Mouse (Mus musculus) cerebellum, postnatal 14 days (tissue): Measurements from ENCODE around the gene Ryr1.
A peak's percentile ranks its signal among the peaks of the same experiment; 100 is the strongest.

Experiments used
- DNase-seq, 2 experiments: peaks; one replicate each; pipeline ENCODE4 v3.0.0; 2021; ENCODE audit warnings: mixed read lengths in 2 of 2

Ryr1 gene

DNA sequence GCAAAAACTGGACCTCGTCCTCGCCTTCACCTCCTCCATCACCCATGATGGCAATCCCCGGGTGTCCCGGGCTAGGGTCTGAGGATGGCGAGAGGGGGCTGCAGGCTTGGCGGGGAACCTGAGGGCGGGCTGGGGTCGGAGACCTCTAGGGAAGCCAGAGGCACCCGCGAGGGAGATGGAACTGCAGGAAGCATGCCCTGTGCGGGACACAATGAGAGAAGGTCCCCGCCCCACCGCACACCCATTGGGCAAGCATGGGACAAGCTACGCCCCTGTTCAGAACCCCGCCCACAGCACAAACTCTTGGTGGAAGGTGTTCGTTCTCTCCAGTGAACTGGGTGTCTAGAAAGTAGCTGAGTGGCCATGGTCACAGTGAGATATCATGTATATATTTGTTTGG lies at the start of gene Ryr1:
Gene Ryr1, minus strand, starts transcription at position 210 of the 400 bp plus-strand sequence.
- DNase-seq, result peak; percentile 9 to 25

DNA sequence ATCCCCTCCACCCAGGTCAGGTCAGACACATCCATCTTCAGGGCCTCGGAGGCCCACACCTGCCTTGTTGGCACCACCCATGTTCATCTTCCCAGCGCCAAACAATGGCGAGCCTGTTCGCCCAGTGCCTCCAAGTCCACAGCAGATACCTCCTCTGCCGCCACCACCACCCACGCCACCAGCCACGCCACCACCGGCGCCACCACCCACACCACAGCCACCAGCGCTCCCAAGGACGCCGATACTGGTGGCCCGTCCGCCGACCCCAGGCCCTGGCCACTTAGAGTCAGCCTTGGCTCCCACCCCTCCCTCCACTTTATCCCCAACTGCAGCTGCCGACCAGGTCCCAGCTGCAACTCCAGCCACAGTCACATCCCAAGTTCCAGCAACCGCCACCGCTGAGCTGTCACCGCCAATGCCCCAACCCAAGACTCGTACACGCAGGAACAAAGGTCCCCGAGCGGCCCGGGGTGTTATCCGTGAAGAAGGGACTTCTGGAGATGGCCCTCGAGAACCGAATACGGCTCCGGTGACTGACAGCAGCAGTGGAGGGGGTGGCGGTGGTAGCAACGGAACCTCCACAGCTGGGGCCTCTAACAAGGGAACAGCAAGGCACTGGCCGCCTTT lies 47.5 kb upstream of the Ryr1 start:
- DNase-seq, result no peak

DNA sequence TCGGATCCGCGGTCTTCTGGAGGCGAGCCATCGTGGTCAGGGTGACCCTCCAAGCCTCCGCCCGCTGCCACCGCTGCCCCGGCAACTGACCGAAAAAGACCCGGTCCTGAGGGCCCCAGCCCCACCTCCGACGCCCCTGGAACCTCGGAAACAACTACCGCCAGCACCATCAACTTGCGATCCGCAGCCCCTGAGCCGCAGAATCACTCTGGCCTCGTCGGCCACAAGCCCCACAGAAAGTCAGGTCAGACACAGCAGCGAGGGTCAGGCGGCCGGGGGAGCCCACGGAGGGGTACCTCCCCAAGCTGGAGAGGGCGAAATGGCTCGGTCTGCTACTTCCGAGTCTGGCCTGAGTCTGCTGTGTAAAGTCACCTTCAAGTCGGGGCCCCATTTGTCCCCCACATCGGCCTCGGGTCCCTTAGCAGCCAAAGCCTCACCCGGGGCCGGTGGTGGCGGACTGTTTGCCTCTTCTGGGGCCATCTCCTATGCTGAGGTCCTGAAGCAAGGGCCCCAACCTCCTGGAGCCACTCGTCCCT lies 46.7 kb upstream of the Ryr1 start:
- DNase-seq, result no peak

DNA sequence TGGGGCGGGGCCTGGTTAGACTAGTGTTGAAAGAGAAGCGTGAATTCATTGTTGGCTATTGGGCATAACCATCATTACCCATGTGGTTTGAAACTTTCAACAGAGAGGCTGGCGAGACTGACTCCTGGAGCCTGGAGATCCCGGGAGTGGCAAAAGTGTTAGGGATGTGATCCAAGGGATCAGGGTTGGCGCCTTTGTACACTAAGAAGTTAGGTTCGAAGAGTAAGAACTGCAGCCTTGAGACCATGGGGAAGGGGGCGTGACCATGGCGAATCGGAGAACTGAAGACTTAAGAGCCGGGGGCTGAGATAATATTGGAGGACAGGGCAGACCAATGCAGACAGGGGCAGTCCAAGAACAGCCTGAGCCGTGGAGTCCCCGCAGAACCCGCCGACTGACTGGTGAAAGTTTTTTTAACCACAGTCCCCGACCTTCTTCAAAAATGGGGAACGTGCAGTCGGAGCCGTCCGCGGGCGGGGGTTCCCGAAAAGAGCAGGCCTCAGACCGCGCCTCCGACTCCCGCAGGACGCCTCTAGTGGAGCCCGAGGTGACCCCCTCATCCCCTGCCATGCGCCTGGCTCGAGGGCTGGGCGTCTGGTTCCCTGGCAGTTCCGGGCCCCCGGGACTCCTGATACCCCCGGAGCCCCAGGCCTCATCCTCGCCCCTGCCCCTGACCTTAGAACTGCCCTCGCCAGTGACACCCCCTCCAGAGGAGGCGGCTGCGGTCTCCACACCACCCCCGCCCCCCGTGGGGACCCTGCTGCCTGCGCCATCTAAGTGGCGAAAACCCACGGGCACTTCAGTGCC lies 46.0 kb upstream of the Ryr1 start:
- peak in 1 of 2 experiments; percentile 65 for DNase-seq

DNA sequence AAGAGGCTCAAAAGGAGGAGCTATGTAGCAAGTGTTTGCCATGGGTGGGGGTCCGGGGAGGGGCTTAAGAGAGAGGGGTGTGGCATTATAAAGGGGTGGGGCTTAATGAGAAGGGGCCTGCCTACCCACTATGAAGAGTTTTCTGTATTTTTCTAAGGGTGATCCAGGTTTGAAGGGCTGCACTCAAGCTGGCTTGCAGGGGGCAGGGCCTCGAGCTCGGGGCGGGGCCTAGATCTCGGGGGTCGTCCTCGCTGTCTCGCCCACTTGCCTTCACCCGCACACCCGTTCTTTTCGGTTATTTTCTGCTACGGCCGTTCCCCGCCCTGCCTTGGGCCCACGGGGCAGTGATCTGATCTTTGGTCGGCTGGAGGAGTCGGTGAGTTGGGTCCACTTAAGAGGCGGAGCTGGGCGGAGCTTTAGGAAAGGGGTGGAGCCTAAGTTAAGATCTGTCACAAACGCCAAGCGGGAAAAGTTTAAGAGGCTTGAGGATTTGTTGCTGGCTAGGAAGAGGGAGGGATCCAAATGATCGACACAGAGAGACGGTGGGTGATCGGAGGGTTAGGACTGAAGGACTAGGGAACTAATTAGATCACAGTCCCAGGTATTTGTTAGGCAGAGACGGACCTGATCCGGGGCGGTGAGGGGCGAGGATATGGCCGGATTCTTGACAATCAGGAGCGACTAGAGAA lies 45.2 kb upstream of the Ryr1 start, which contains the start of the genes Ggn and Spred3:
Gene Ggn, plus strand, starts transcription at position 145 of the 689 bp plus-strand sequence.
Gene Spred3, minus strand, starts transcription at position 346 of the 689 bp plus-strand sequence.
- peak; percentile 61 to 68 for DNase-seq

DNA sequence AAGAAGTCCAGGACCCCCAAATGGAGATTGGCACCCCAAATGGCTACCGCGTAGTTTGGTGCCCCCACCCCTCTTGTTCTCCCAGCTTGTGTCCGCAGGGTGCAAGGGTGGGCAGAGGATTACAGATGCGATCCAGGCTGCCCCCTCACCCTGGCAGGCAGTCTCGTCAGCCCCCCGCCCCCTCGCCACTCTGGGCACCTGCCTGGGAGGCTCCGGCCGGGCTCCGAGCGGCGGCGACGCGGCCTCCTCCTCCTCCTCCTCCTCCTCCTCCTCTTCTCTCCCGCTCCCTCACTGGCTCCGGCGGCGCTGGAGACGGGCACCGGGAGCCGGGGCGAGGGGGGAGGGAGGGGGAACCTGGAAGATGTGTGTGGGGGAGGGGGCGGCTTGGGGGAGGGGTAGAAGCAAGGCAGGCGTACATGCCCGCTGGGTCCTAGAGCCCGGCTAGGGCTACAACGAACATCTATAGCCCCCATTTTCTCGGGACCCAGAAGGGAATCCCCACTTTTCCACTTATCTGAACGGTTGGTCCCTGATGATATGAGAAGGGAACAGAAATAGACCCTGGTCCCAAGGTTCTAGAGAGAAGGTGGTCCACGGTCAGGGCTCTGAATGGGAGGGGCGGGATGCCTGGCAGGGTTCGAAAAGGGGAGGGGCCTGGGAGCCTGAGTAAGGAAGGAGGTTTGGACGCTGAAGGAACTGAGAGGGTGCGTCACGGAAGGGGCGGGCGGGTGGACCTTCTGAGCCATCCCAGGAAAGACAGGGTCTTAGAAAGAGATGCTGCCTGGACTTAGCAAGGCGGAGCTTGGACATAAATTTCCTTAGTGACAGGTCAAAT lies 44.5 kb upstream of the Ryr1 start:
- peak; percentile 93 to 95 for DNase-seq

DNA sequence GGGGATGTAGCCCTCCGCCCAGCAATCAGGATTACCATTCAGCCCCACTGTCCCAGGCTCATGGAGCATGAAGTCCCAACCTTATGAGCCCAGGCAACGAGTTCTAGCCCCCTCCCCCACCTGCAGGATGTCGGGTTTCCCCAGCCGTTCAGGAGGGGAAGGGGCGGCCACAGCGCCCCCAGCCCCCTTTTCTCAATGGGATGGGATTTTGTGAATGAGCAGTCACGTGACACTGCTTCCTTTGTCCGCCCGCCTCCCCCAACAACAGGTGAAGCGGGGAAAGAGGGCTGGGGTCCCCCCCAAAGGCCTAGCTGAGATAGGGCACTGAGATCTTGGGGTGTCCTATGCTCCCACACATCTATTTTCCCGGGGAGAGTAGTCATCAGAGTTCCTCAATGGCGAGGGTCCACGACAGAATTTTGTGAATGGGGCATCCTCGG lies 43.8 kb upstream of the Ryr1 start:
- DNase-seq, result peak; percentile 65 to 72

DNA sequence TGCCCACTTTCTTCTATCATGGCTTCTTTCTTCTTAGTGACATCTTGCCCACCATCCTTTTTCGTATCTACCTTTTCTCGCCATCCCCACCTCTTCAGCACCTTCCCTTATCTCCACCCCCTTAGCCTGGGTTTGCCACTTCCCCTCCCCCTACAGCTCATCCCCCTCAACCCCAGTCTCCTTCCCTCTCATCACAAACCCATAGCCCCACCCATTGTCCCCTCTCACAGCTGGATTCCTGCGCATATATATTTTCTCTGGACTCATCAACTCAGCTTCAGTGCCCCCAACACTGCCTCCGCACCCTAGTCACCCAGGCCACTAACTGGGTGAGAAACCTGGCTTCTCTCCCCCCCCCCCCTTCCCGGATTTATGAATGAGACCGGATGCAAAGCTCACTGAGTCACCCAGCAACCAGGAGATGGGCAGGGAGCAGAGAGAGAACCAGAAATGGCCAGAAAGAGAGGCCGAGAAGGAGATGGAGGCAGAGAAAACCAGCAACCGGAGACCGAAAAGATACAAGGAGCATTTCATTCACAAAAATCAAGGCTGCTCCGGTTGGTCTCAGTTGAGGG lies 43.2 kb upstream of the Ryr1 start:
- DNase-seq, result no peak

DNA sequence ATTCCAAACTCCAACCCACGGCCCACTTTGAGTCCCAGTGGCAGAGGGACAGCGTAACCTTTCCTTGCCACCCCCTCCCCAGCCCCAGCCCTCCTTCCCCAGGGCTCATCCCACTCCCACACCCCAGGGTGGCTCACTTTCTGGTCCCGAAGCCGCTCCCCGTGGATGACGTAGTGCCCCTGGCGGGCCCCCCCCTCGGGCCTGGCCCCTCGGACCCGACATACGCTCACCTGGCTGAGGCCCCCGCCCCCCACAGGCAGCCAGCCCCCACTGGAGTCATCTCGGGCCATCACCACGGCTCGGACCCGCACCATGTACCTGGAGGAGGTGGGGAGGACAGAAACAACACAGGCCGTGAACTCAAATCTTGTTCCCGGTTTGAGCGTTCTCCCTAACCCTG lies 42.7 kb upstream of the Ryr1 start:
- peak in 1 of 2 experiments; percentile 44 for DNase-seq

DNA sequence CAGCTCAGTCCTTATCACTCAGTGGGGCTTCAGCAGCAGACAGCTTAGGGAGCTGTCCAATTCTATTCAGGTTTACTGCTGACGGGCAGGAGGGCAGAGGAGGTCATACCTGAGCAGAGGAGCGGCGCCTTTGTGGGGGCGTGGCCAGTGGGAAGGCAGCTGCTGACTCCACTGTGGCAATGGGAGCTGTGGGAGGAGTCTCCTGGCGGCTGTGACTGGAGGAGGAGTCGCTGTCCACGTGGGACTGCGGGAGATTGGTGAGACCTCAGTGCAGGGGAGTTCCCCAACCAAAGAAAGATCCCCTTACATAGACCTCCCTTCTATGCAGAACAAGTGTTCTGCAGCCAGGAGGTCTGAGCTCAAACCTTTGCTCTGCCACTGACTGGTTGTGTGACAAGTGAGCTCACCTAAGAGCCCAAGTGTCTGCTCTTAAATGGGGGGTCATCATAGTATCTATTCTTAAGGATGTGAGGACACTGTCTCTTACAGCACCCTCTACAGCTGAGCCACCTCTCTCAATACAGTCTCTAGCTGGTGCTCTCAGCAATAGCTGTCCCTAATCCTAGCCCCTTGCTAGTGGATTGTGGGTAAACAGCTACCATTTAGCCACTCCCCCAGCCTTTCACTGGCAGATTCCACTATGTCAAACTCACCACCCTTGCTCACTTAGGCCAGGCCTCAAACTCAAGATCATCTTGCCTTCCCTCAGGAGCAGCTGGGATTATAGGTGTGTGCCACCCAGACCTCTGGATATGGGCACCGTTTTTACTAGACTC lies 38.0 kb upstream of the Ryr1 start:
- DNase-seq, result no peak

DNA sequence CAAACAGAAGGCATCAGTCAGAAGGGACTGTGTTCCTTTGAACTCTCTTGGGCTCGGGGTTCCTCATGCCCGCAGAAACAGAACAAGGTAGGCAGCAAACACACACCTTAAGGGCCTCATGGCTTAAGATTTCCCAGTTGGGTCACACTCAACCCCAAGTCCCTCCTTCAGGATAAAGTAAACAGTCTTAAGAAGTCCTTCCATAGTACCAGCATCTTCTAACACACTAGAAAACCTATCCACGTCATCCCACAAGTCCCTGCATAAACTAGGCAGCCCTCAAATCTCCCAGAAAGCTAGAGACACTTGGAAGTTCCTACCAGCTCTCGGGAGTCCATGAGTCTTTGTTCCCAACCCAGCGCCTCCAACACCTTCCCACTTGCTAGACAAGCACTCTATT lies 37.3 kb upstream of the Ryr1 start:
- DNase-seq, result no peak

DNA sequence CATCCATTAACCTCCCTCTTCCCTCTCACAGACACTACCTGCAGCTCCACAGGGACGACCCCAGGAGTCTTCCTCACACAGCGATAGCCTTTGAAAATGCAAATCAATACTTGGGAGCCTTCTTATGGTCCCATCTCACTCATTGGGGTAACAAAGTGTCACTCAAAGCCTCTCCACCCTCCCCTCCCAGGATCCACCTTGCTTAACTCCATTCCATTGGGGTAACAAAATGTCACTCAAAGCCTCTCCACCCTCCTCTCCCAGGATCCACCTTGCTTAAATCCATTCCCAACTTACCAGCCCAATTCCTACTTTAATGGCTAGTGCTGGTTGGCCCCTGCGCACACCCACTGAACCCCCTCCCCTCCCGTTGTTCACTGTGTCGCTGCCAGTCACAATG lies 33.3 kb upstream of the Ryr1 start:
- DNase-seq, result no peak

DNA sequence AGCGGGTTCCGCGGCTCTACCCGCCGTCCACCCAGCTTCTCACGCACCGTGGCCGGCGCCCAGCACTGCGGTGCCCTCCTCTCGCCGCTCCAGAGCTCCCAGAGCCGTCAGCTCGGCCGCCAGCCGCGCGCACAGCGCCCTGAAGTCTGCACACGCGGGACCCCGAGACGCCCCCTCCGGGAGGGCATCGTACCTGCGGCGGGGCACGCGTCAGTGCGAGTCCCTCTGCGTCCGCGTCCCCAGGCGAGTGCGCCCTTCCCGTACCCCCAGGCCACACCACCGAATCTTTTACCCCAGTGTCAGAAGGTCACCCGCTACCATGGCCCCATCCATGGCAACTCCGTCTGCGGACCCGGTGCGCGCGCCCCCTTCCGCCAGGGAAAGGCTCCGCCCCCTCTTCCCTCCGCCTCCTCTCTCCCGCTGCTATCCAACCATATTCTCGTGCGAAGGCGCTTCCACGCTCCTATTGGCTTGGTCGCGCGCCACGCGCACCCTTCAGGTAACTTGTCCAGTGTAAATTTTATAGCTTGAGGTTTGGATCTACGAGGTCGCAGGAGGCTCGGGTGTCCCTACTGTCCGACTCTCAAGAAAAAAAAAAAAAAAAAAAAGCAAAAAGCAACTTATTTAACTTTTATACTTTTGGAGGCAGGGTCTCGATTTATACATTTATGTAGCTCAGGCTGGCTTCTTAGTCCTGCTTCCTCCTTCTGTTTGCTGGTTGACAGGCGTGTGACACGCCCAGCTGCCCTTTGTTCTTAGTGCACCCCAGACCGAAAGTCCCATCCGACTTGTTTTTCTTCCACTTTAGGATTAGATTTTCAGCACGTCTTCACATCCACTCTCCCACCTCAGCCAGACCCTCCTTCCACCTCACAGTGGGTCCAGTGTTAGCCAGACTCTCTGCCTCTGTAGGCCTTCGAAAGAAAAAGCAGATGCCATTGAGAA lies 31.1 kb upstream of the Ryr1 start, which contains the start of gene Fam98c:
Gene Fam98c, minus strand, starts transcription at position 397 of the 945 bp plus-strand sequence.
- DNase-seq, result peak; percentile 92 to 93

DNA sequence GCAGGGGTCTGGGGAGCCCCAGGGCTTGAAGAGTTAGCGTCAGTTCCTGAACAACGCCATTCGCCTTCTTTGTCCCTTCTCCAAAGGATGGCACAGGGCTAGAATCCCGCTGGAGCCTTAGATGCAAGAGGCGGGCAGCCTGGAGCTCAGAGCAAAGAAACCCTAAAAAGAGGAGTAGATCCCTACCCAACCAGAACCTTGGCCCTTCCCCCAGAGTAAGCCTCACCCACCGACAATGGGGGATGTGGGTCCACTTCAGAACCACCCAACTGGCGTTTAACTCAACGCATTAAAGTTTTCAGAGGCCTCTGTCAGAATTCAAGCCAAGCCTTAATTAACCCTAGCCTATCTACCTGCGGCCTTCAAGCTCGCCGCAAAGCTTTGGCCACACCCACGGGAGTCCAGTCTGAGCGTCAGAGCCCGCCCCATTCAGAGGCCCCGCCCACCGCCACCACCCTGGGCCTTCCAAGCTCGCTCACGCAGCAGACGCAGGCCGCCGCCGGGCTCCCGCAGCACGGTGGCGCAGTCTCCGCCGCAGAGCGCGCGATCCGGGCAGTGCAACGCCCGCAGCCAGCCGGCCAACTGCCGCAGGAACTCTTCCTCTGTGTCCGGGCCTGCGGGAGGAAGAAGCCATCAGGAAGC lies 30.3 kb upstream of the Ryr1 start:
- DNase-seq, result peak; percentile 93 to 95

DNA sequence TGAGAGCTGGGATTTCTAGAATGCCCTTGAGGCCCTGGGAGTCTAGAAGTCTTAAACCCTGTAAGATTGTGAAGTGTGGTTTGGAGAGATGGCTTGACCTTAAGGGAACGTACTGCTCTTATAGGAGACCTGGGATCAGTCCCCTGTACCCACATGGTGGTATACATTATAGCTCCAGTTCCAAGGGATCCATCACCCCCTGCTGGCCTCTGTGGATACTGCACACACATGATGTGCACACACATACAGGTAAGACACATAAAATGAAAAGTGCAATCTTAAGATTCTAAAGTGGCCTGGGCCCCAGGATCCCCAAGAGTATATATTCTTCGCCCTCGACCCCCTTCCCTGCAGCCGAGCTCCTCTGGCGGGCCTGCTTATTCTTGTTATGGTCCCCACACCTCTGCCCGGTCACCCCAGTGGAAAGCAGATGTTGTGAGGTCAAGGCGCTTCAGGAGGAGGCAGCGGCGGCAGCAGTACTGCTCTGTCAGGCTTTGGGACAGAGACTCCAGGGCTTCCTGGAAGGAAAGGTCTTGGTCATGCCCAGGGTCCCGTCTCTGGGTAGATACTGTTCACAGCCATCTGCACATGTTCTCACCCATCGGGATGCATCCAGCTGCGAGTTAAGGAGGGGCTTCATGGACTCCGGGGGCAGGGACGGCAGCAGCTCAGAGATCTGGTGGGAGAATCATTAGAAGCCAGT lies 29.2 kb upstream of the Ryr1 start:
- DNase-seq, result peak in 1 of 2 experiments; percentile 49

DNA sequence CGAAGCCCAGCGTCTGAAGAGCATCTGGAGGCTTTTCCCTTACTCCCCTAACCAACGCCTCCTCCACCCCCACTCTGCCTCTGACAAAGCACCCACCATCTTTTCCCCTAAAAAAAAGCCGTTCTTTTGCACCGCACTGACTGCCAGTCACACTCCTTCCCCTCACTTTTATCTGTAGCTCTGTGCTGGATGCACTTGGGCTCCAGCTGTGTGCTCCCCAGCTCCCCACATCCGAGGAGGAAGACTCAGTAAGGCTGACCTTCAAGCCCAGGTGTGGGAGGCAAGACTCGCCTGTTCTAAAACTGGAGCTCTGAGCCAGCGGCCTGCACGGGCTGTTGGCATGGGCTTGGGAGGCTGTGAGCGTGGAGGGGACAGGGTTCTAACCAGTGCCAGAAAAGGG lies 26.5 kb upstream of the Ryr1 start:
- no peak for DNase-seq

DNA sequence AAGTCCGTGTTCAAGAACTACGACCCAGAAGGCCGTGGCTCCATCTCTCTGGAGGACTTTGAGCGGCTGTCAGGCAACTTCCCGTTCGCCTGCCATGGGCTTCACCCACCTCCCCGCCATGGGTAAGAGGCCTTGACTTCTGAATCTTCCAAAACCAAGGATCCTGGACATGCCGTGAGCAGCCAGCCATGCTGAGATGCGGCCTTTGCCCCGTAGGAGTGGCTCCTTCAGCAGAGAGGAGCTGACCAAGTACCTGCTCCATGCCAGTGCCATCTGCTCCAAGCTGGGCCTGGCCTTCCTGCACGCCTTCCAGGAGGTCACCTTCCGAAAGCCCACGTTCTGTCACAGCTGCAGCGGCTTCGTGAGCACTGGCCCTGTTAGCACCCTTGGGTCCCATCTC lies 23.8 kb upstream of the Ryr1 start:
- no peak for DNase-seq

DNA sequence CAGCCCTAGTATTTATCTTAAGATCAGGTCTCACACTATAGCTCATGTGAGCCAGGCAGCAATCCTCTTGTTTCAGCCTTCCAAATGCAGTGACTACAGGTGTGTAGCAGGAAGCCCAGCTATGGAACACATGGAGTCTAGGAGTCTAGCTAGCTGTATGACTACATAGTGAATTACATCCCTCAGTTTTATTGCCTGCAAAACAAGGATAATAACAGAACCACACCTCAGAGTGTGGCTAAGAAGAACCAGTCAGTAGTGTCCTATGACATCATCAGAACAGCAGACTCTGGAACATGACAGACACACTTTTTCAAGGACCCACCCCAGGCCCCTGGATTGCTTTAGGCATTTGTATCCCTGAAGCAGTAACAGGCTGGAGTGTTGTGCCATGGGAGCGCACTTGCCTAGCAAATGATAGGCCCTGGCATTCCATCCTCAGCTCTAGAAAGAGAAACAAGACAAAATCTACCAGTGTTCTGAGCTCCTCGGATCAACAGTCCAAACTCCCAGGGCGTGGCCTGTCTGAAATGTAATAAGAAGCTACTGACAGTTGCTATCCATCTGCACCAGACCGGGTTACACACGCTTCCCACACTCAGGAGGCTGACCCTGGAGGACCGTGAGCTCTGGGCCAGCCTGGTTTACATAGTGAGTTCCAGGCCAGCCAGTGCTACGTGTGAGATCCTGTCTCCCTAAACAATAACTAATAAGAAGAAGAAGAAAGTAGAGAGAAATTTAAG lies 21.8 kb upstream of the Ryr1 start:
- no peak for DNase-seq
